Mouse (Mus musculus) limb, embryonic 10.5 days (tissue): Measurements from ENCODE around the gene Vps13c. TPM values are rescaled to one million over a fixed set of nuclear protein-coding genes. Genes with fewer than 3 reads are reported as not detected.
A peak's percentile ranks its signal among the peaks of the same experiment; 100 is the strongest.

Source experiments
- DNase-seq: peaks from one replicate; pipeline ENCODE4 v3.0.0-alpha.2; 2017; ENCODE audit warnings: low spot score
- H3K27ac ChIP-seq: fragments of 300-500 bp; sonication (generic); 2 replicates; pipeline ENCODE4 v1.5.1; 2016; ENCODE audit warnings: mild to moderate bottlenecking
- H3K27me3 ChIP-seq: fragments of 300-500 bp; sonication (generic); 2 replicates; pipeline ENCODE4 v1.6.1; 2016; ENCODE audit warnings: low read depth, mild to moderate bottlenecking; ENCODE audit not compliant: poor library complexity, severe bottlenecking
- H3K36me3 ChIP-seq: fragments of 300-500 bp; sonication (generic); 2 replicates; pipeline ENCODE4 v1.6.1; 2016; ENCODE audit warnings: mild to moderate bottlenecking, moderate library complexity
- H3K4me1 ChIP-seq: fragments of 300-500 bp; sonication (generic); 2 replicates; pipeline ENCODE4 v1.6.1; 2016
- H3K4me3 ChIP-seq: fragments of 300-500 bp; sonication (generic); 2 replicates; pipeline ENCODE4 v1.5.1; 2016; ENCODE audit warnings: mild to moderate bottlenecking, moderate library complexity
- H3K9me3 ChIP-seq: fragments of 300-500 bp; sonication (generic); replicated peaks from 2 replicates; pipeline ENCODE4 v1.6.1; 2016; ENCODE audit warnings: mild to moderate bottlenecking
- WGBS: fragments of 180-500 bp; shearing (Covaris S2); methylation state at CpG from one replicate; pipeline ENCODE4 v1.1.7; 2016; 5-methylcytosine and 5-hydroxymethylcytosine counted together
- polyA plus RNA-seq: library from polyadenylated mRNA; unstranded; fragments of >200 nt; fragmentation: Nextera tagmentation; extraction: Ambion mirVana; gene quantifications from 2 replicates; pipeline ENCODE4 v1.2.1, GENCODE M21; 2016

Vps13c gene
- polyA plus RNA-seq: 2.3 and 2.7 TPM in 2 replicates

GRCm38 (mm10) chr9:67839981-67840859, at the start of gene Vps13c:
TSS of gene Vps13c (plus strand) at chr9:67840396.
- H3K9me3 ChIP-seq: no peaks in the 10 kb centered on the region
- H3K4me1 ChIP-seq: peaks cover 9% of the 10 kb centered on the region
- H3K4me3 ChIP-seq: peak within 1 kb of the TSS; percentile 79
- WGBS: under 1% methylated on average over 37 of the region's 53 CpGs
- peak within 1 kb of the TSS; percentile 88 for H3K27ac ChIP-seq
- no peaks in the 10 kb centered on the region for H3K36me3 ChIP-seq
- peak; percentile 88 for DNase-seq
- no peaks in the 10 kb centered on the region for H3K27me3 ChIP-seq

GRCm38 (mm10) chr9:67792405-67792804, 47.8 kb upstream of the Vps13c start:
- DNase-seq: no peak
- H3K36me3 ChIP-seq: no peaks in the 10 kb centered on the region
- WGBS: 64% methylated on average over 5 of the region's 5 CpGs

GRCm38 (mm10) chr9:67793501-67793900, 46.7 kb upstream of the Vps13c start:
- Histone ChIP-seq H3K9me3 (no peaks in the 10 kb centered on the region), H3K36me3 (no peaks in the 10 kb centered on the region), H3K4me3 (no peak overlapping the region), H3K4me1 (no peaks in the 10 kb centered on the region), H3K27me3 (no peaks in the 10 kb centered on the region), H3K27ac (no peak overlapping the region)
- whole genome bisulfite sequencing: 79% methylated on average over 6 of the region's 6 CpGs
- no peak for DNase-seq

More at GRCm38 (mm10) chr9:67792405-67792804, 47.8 kb upstream of the Vps13c start:
- no peaks in the 10 kb centered on the region for H3K4me1 ChIP-seq
- H3K4me3 ChIP-seq: no peak overlapping the region
- no peaks in the 10 kb centered on the region for H3K27me3 ChIP-seq
- H3K27ac ChIP-seq: no peak overlapping the region
- no peaks in the 10 kb centered on the region for H3K9me3 ChIP-seq

GRCm38 (mm10) chr9:67794216-67794615, 46.0 kb upstream of the Vps13c start:
- Histone ChIP-seq H3K4me3 (no peak overlapping the region), H3K27me3 (no peaks in the 10 kb centered on the region), H3K4me1 (no peaks in the 10 kb centered on the region), H3K36me3 (no peaks in the 10 kb centered on the region), H3K9me3 (no peaks in the 10 kb centered on the region), H3K27ac (no peak overlapping the region)
- DNase-seq: no peak
- 79% methylated on average over 1 of the region's 1 CpGs for WGBS

GRCm38 (mm10) chr9:67794668-67795067, 45.5 kb upstream of the Vps13c start:
- Histone ChIP-seq H3K27me3 (no peaks in the 10 kb centered on the region), H3K4me3 (no peak overlapping the region), H3K9me3 (no peaks in the 10 kb centered on the region), H3K27ac (no peak overlapping the region), H3K4me1 (no peaks in the 10 kb centered on the region), H3K36me3 (no peaks in the 10 kb centered on the region)
- 91% methylated on average over 4 of the region's 4 CpGs for WGBS
- no peak for DNase-seq

GRCm38 (mm10) chr9:67795205-67795675, 45.0 kb upstream of the Vps13c start:
- H3K27me3 ChIP-seq: no peaks in the 10 kb centered on the region
- H3K27ac ChIP-seq: no peak overlapping the region
- DNase-seq: no peak
- no peaks in the 10 kb centered on the region for H3K36me3 ChIP-seq
- no peak overlapping the region for H3K4me3 ChIP-seq
- H3K4me1 ChIP-seq: no peaks in the 10 kb centered on the region
- no peaks in the 10 kb centered on the region for H3K9me3 ChIP-seq
- WGBS: 83% methylated on average over 14 of the region's 14 CpGs

- peaks cover 6% of the 10 kb centered on the region; the same call in 1 of the 2 replicates for H3K27me3 ChIP-seq
- H3K36me3 ChIP-seq: no peaks in the 10 kb centered on the region
- no peak overlapping the region for H3K27ac ChIP-seq
- no peak for DNase-seq
- WGBS: 80% methylated on average over 14 of the region's 14 CpGs
- no peaks in the 10 kb centered on the region for H3K4me1 ChIP-seq
- no peaks in the 10 kb centered on the region for H3K9me3 ChIP-seq
- no peak overlapping the region for H3K4me3 ChIP-seq
These were observed 40.9 kb upstream of the Vps13c start for GRCm38 (mm10) chr9:67799078-67799819.

- H3K27ac ChIP-seq: no peak overlapping the region
- DNase-seq: peak; percentile 58
- H3K4me1 ChIP-seq: peaks cover 9% of the 10 kb centered on the region
- WGBS: 40% methylated on average over 6 of the region's 6 CpGs
- peaks cover 10% of the 10 kb centered on the region; the same call in 1 of the 2 replicates for H3K27me3 ChIP-seq
- no peaks in the 10 kb centered on the region for H3K36me3 ChIP-seq
- no peak overlapping the region for H3K4me3 ChIP-seq
- no peaks in the 10 kb centered on the region for H3K9me3 ChIP-seq
These were observed 38.0 kb upstream of the Vps13c start for GRCm38 (mm10) chr9:67802241-67802640.

- no peak overlapping the region for H3K27ac ChIP-seq
- no peaks in the 10 kb centered on the region for H3K36me3 ChIP-seq
- no peak for DNase-seq
- peaks cover 10% of the 10 kb centered on the region; the same call in 1 of the 2 replicates for H3K27me3 ChIP-seq
- H3K4me1 ChIP-seq: peaks cover 10% of the 10 kb centered on the region
- H3K4me3 ChIP-seq: no peak overlapping the region
- no peaks in the 10 kb centered on the region for H3K9me3 ChIP-seq
- 41% methylated on average over 5 of the region's 5 CpGs for WGBS
These were observed 33.2 kb upstream of the Vps13c start for GRCm38 (mm10) chr9:67807000-67807399.

- H3K4me1 ChIP-seq: peaks cover 30% of the 10 kb centered on the region
- peak; percentile 37 for DNase-seq
- 0 out of 2 replicates have a peak, but pooled peaks cover 4% of the 10 kb centered on the region for H3K27me3 ChIP-seq
- WGBS: 62% methylated on average over 6 of the region's 6 CpGs
- H3K36me3 ChIP-seq: no peaks in the 10 kb centered on the region
- no peak overlapping the region for H3K27ac ChIP-seq
- no peak overlapping the region for H3K4me3 ChIP-seq
- no peaks in the 10 kb centered on the region for H3K9me3 ChIP-seq
These were observed 29.7 kb upstream of the Vps13c start for GRCm38 (mm10) chr9:67810527-67810926.

GRCm38 (mm10) chr9:67811116-67811515, 29.1 kb upstream of the Vps13c start:
- no peak for DNase-seq
- no peaks in the 10 kb centered on the region for H3K27me3 ChIP-seq
- H3K4me3 ChIP-seq: no peak overlapping the region
- no peaks in the 10 kb centered on the region for H3K36me3 ChIP-seq
- WGBS: 93% methylated on average over 3 of the region's 3 CpGs
- peaks cover 30% of the 10 kb centered on the region for H3K4me1 ChIP-seq
- no peak overlapping the region for H3K27ac ChIP-seq
- H3K9me3 ChIP-seq: no peaks in the 10 kb centered on the region

- no peak for DNase-seq
- Histone ChIP-seq H3K36me3 (no peaks in the 10 kb centered on the region), H3K4me1 (peaks cover 28% of the 10 kb centered on the region), H3K9me3 (no peaks in the 10 kb centered on the region), H3K27me3 (no peaks in the 10 kb centered on the region), H3K4me3 (no peak overlapping the region), H3K27ac (peak overlapping the region; percentile 83)
- 66% methylated on average over 4 of the region's 4 CpGs for WGBS
These were observed 27.0 kb upstream of the Vps13c start for GRCm38 (mm10) chr9:67813171-67813570.
